Mouse (Mus musculus): ENCODE measurements around the gene Gm4297. TPM values are rescaled to one million over a fixed set of nuclear protein-coding genes. Genes with fewer than 3 reads are reported as not detected.
"Not testable (repeated sequence)": the region's sequence is repeated elsewhere in the genome, so short reads cannot be mapped to it uniquely, and the experiment has no call there.

The Gm4297 gene
- polyA plus RNA-seq (2016; fragmentation: Nextera tagmentation; extraction: Ambion mirVana) = not detected in 2 replicates

GRCm38 (mm10) chrX:24574795-24575194, at the start of gene Gm4297:
TSS of gene Gm4297 (minus strand) at chrX:24574895.
- not testable (repeated sequence) for H3K9ac ChIP-seq (replicated peaks); H3K9me3 ChIP-seq; ATAC-seq (ENCODE audit: insufficient number of reproducible peaks, insufficient read depth, low FRiP score, low TSS enrichment, low read depth); H3K4me3 ChIP-seq (replicated peaks); H3K36me3 ChIP-seq; H3K4me1 ChIP-seq (replicated peaks); H3K4me2 ChIP-seq; H3K27ac ChIP-seq; H3K27me3 ChIP-seq
- 77% methylated on average over 4 of the region's 4 CpGs for WGBS

Small RNAs within 50 kb of the gene (microRNA-seq; reads per million reads assigned to microRNA genes)
- gene Gm27839 (not detected), gene Gm27910 (not detected)

Other genes with a start within 250 kb of the Gm4297 start
- gene Gm5934, start 74.1 kb downstream of the Gm4297 start, polyA plus RNA-seq (2016; fragmentation: Nextera tagmentation; extraction: Ambion mirVana) = not detected in 2 replicates
- gene Gm5935, start 200.3 kb upstream of the Gm4297 start, polyA plus RNA-seq (2016; fragmentation: Nextera tagmentation; extraction: Ambion mirVana) = not detected in 2 replicates

Data from limb, embryonic 12.5 days (tissue).